Mouse (Mus musculus) embryonic facial prominence, embryonic 14.5 days (tissue): ENCODE measurements around the gene Nprl3. TPM values are rescaled to one million over a fixed set of nuclear protein-coding genes. Genes with fewer than 3 reads are reported as not detected.

ENCODE experiments used
- polyA plus RNA-seq: library from polyadenylated mRNA; unstranded; fragments of >200 nt; fragmentation: Nextera tagmentation; extraction: Ambion mirVana; gene quantifications from 2 replicates; pipeline ENCODE4 v1.2.1, GENCODE M21; 2014

The Nprl3 gene
- polyA plus RNA-seq, 1 experiment from 2014 or later: 22.3 TPM

Other genes starting within 250 kb of the Nprl3 start
- gene Il9r, start 67.4 kb downstream of the Nprl3 start, polyA plus RNA-seq: 0.14 and 0.22 TPM in 2 replicates
- gene Snrnp25, start 62.3 kb downstream of the Nprl3 start, polyA plus RNA-seq: 43.2 and 46.4 TPM in 2 replicates
- 58.4 and 60.1 TPM in 2 replicates for gene Rhbdf1, start 45.4 kb downstream of the Nprl3 start, polyA plus RNA-seq
- 29.7 and 34.1 TPM in 2 replicates for gene Mpg, start 41.2 kb downstream of the Nprl3 start, polyA plus RNA-seq
- 79.8 and 206 TPM in 2 replicates for gene Hba-x, start 8.7 kb upstream of the Nprl3 start, polyA plus RNA-seq
- gene Hba-a1, start 15.8 kb upstream of the Nprl3 start, polyA plus RNA-seq: 6,016 and 7,188 TPM in 2 replicates
- 1.2 and 1.7 TPM in 2 replicates for gene Hbq1b, start 19.3 kb upstream of the Nprl3 start, polyA plus RNA-seq
- 15,250 and 18,270 TPM in 2 replicates for gene Hba-a2, start 28.8 kb upstream of the Nprl3 start, polyA plus RNA-seq
- gene Hbq1a, start 32.4 kb upstream of the Nprl3 start, polyA plus RNA-seq: 1.0 and 1.8 TPM in 2 replicates
- 28.7 and 31.3 TPM in 2 replicates for gene Sh3pxd2b, start 80.1 kb upstream of the Nprl3 start, polyA plus RNA-seq
- 86.4 and 95.9 TPM in 2 replicates for gene Ubtd2, start 187.7 kb upstream of the Nprl3 start, polyA plus RNA-seq